Mouse (Mus musculus) skeletal muscle tissue, adult 2 months (tissue): ENCODE measurements at regions not wholly inside any gene's neighbourhood (a gene's known extent, or its start where the extent isn't known, plus 50 kb on each side); places are given as distances from the start of the nearest gene placed in this dataset.

ENCODE experiments used
- DNase-seq: peaks from one replicate; pipeline ENCODE4 v3.0.0-alpha.2; 2012; ENCODE audit warnings: low read depth, low spot score

GRCm38 (mm10) chr3:102316151-102316550, 111.7 kb upstream of the Vangl1 start:
- no peak for DNase-seq

- DNase-seq, result no peak
These were observed 107.2 kb upstream of the Vangl1 start for GRCm38 (mm10) chr3:102311482-102312225.

- DNase-seq, result no peak
These were observed 105.8 kb upstream of the Vangl1 start for GRCm38 (mm10) chr3:102310243-102310642.

GRCm38 (mm10) chr3:102309756-102310155, 105.3 kb upstream of the Vangl1 start:
- DNase-seq, result peak; percentile 24

GRCm38 (mm10) chr3:102307656-102308055, 103.2 kb upstream of the Vangl1 start:
- DNase-seq, result no peak

GRCm38 (mm10) chr3:102292385-102292784, 87.9 kb upstream of the Vangl1 start:
- DNase-seq, result no peak

GRCm38 (mm10) chr3:102281983-102282382, 77.5 kb upstream of the Vangl1 start:
- DNase-seq, result no peak

GRCm38 (mm10) chr3:102276758-102277157, 72.3 kb upstream of the Vangl1 start:
- no peak for DNase-seq

- DNase-seq, result no peak
These were observed 71.8 kb upstream of the Vangl1 start for GRCm38 (mm10) chr3:102276283-102276682.

- DNase-seq, result peak; percentile 88
These were observed 70.9 kb upstream of the Vangl1 start for GRCm38 (mm10) chr3:102275256-102276022.

- DNase-seq, result no peak
These were observed 66.3 kb upstream of the Vangl1 start for GRCm38 (mm10) chr3:102270779-102271178.

- no peak for DNase-seq
These were observed 65.8 kb upstream of the Vangl1 start for GRCm38 (mm10) chr3:102270257-102270656.

- peak; percentile 27 for DNase-seq
These were observed 61.6 kb upstream of the Vangl1 start for GRCm38 (mm10) chr3:102266136-102266535.

- DNase-seq, result no peak
These were observed 60.7 kb upstream of the Vangl1 start for GRCm38 (mm10) chr3:102265146-102265545.

- DNase-seq, result no peak
These were observed 58.8 kb upstream of the Vangl1 start for GRCm38 (mm10) chr3:102263326-102263725.

- no peak for DNase-seq
These were observed 58.2 kb upstream of the Vangl1 start for GRCm38 (mm10) chr3:102262665-102263064.

GRCm38 (mm10) chr3:102261517-102261916, 57.0 kb upstream of the Vangl1 start:
- no peak for DNase-seq
